Mouse (Mus musculus) lung, postnatal 10 days (tissue): Measurements from ENCODE around the gene Cald1.

Source experiments
- DNase-seq: peaks from one replicate; pipeline ENCODE4 v3.0.0; 2021

The Cald1 gene

GRCm38 (mm10) chr6:34615419-34615818 is 17.1 kb downstream of the Cald1 start:
- no peak for DNase-seq

- DNase-seq: no peak
Measured at GRCm38 (mm10) chr6:34619494-34619893, 21.2 kb downstream of the Cald1 start.

- no peak for DNase-seq
Measured at GRCm38 (mm10) chr6:34620242-34620641, 21.9 kb downstream of the Cald1 start.

DNA sequence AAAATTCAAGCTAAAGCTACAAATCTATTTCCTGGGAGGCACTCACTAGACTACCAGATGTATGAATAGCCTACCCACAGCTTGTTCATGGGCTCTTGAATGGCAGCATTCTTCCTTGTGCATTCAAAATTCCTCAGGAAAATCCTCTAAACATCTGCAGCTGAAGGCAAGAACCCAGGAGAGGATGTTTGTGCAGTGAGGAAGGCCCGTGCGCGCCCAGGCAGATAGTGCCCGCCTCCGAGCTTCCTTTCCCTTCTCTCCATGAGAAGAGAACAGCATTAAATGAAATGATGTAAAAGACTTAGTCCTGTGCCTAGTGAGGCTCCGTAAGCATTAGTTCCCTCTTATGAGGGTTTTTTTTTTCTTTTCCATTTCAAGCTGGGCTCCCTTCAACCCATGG is 24.6 kb downstream of the Cald1 start:
- peak; percentile 34 for DNase-seq

DNA sequence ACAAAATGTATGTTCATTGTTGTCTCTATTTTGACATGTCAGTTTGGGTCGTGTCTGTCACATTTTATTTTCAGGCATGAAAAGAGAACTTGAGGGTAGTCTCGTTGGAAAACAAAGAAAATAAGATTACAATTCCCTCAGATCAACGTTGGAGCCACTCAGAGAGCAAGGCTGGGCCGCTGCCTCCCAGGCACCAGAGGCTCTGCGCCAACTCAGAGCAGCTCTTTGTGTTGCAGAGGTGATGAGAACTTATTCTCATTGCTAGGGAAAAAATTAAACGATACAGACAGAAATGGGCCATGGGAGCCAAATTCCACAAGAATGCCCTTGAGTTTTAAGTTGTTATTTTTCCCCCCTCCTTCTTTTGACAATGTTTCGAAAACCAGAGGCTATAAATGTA is 25.0 kb downstream of the Cald1 start:
- no peak for DNase-seq

GRCm38 (mm10) chr6:34624536-34624935 is 26.2 kb downstream of the Cald1 start:
- DNase-seq: no peak

- no peak for DNase-seq
Measured at GRCm38 (mm10) chr6:34626586-34627245, 28.4 kb downstream of the Cald1 start.

DNA sequence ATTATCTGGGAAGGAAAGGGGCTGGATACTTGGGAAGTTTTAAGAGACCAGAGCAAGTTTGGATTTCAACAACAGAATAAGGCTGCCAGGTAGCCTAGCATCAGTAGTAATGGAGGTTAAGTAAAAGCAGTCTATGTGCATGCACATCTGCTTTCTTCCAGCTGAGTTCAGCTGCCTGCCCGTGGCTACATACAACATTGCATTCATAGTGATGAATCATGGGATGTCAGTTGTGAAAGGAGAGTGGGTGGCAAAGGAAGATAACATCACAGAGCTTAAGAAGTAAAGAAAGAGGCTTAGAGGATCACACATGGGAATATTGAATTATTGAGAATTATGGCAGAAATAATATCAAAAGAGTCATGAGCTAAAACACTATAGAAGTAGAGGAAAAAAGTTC is 29.8 kb downstream of the Cald1 start:
- DNase-seq: no peak

DNA sequence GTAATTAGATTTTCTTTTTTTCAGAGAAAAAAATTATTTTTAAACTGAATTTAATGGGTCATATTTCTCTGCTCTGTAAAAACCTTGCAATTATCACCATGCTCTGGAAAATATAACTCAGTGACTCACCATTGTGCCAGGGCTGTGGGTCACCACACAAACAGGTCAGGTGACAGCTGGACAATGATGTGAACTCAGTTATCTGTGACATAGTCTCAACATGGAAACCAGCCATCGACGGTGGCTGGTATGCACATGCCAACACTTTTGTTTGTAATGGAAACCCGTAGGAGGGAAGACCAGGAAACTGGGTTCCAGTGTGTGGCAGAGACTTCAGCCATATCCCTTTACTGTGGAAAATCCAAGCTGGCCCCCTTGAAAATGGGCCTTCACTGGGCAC is 35.5 kb downstream of the Cald1 start:
- DNase-seq: no peak

DNA sequence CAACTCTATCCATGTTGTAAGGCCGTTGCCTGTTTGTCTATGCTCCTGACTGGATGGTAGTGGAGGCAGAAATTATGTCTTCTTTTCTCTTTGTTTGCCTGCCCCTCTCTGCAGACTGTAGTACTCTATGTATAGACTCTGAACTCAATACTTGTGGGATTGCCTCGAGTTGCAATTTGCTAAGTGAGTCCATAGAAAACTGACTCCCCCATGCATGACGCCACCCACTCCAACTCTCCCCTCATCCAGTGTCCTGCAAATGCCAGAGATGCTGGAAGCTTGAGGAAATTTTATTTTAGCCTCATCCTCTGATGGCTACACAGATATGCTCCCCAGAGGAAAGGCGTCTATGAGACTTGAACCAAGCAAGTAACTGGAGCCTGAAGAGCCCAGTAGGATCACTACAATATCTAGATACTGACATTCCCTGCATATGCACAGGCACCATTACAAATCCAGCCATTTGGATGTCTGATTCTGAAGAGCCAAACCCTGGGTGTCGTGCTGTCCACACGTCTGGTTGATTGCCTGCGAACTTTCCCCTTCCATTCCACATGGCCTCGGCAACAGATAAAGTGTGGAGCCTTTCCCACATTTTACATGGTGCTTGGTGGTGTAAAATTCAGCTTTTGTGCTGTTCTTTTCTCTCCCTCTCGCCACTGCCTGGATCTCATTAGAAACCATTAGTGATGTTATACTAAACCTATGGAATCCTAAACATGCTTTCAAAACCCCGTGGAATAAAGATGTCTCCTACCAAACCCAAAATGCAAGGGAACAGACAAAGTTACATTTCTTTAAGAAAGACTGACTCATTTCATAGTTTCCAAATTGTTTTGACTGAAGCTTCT is 39.5 kb downstream of the Cald1 start:
- DNase-seq: no peak

GRCm38 (mm10) chr6:34638667-34639066 is 40.4 kb downstream of the Cald1 start:
- peak; percentile 38 for DNase-seq

GRCm38 (mm10) chr6:34640226-34640625 is 41.9 kb downstream of the Cald1 start:
- DNase-seq: no peak

DNA sequence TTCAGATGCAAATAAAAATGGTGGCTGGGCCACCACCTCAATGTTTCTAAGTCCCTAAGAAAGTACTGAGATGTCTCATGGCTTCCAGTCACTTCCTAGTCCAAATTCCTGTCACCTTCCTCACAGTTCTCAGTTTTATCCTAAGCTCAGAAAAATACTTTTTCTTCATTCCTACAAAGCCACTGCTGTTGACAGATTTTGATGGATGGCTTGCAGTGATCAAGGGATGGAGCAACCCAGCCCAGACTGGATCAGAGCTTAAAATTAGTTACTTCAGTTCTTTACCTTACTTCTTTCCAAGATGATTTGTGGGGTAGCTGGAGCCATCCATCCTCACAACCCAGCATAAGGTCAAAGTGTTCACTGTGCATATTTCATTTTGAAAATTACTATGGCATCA is 42.8 kb downstream of the Cald1 start:
- DNase-seq: no peak

DNA sequence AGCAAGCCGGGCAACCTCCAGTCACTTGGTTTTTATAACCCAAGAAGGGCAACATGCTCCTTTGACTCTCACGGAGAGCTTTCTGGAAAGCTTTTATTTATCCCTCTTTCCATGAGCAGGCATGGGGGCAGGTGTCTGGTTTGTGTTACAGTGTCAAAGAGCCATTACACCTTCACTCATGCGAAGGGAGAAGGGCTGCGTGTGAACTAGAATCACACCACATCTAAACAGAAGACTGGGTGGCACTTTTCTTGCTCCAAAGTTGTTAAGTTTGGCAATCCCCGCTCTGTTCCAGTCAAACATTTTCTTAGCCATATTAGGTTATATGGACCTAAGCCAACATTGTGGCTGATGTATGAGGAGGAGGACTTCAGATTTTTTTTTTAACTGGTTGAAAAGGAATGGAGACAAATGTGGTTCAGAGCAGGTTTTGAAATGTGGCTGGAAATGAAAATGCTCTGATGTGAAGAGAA is 43.8 kb downstream of the Cald1 start:
- peak; percentile 21 for DNase-seq

GRCm38 (mm10) chr6:34648017-34648787 is 49.9 kb downstream of the Cald1 start:
- DNase-seq: peak; percentile 22

GRCm38 (mm10) chr6:34651298-34651697 is 53.0 kb downstream of the Cald1 start:
- peak; percentile 6 for DNase-seq

- no peak for DNase-seq
Measured at GRCm38 (mm10) chr6:34655719-34656118, 57.4 kb downstream of the Cald1 start.

DNA sequence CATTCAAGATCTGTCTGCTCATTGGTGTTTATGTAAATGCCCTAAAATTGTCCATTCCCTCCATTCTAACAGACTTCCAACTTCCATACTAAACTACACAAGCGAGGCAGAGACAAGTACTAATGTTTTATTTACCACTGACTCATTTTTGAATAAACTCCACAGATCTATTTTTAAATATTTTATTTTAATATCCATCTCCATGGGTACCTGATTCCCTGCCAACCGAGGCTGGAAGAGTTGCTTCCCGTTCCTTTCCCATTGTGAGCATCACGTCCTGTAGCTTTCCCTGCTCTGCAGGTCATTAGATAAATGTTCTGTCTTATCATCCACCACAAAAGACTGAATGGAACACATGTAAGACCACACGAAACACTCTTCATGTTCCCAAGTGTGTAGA is 60.5 kb downstream of the Cald1 start:
- peak; percentile 52 for DNase-seq

DNA sequence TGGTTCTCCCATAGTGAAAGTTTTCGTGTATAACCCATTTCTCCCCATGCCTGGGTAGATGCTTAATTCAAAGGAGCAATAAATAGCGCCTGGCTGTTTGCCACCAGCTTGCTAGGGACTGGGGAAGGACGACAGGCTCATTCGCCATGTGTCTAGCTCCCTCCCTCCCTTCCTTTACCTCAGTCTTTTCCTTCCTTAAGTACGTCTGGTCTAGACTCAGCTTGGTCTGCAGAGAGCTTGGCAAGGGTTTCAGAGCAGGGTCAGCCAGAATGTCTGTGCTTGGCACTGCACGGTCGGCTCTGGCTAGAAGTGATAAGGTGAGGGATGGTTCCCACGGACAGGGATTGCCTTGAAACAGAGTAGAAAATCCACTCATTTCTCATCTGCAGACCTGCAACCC is 62.4 kb downstream of the Cald1 start:
- peak; percentile 26 for DNase-seq

DNA sequence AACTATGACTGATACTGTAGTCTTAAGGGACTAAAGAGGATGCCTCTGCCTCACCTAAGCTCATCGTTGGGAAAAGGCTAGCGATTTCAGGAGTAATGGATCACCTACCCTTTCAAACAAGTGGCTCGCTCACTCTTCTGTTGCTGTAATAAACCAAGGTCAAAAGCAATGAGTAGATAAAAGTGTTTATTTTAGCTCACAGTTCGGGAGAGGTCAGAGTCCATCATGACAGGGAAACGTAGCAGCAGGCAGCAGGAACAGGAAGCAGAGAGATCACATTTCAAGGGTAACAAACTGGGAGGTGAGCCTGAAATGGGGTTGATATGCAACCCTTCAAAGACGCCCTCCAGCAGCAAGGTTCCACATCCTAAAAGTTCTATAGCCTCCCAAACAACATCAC is 64.3 kb downstream of the Cald1 start:
- no peak for DNase-seq

DNA sequence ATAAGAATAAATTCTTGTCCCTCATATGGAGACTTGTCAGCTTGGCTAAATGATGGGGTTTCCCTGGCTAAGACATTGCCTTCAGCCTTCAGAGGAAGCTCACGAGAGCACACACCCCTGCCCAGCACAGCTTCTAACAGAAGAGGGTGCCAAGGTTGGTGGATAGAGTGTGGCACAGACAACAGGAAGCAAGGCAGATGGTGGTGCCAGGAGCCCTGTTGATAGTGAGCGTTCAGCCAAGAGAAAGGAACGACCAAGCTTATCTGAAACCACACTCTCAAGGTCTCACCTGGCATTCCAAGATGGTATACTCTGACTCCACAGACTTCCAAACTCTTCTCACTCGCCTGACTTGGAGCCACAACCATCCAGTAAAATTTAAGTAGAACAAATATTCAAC is 66.0 kb downstream of the Cald1 start:
- DNase-seq: no peak

GRCm38 (mm10) chr6:34664749-34665148 is 66.4 kb downstream of the Cald1 start:
- no peak for DNase-seq

GRCm38 (mm10) chr6:34668739-34669254 is 70.5 kb downstream of the Cald1 start:
- no peak for DNase-seq
